Mouse (Mus musculus): Measurements from ENCODE around the gene Adcy4.

DNA sequence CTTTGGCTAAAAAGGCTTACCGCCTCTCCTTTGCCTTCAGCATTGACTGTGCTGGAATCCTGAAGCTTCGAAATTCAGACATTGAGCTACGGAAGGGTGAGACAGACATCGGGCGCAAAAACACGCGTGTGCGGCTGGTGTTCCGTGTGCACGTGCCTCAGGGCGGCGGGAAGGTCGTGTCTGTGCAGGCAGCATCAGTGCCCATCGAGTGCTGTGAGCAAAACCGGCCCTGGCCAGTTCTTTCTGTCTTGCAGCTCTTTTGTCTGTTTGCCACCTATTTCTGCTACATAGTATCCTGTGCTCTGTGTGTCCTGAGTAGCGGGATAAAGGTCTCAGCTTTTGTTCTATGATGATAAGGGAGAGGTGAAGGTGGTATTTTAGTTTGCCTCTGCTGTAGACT lies 46.0 kb upstream of the Adcy4 start:
- no peak for TF ChIP-seq CTCF (IDR thresholded peaks at IDR 0.05; ENCODE audit: low read depth, low read length)
- TF ChIP-seq POLR2A (IDR thresholded peaks at IDR 0.05; ENCODE audit: extremely low read depth, insufficient read depth, low read length), result no peak

All from liver, adult 2 months (tissue).